ENCODE assay signal across 12 mouse cellular contexts in genomic region chr9:62817828-62818614, GRCm38 (mm10). TPM values are rescaled to one million over a fixed set of nuclear protein-coding genes. Genes with fewer than 3 reads are reported as not detected.
DNase-seq lines count a peak whose midpoint lies in the region; ATAC-seq and TF ChIP-seq lines count a peak whose summit lies in the region.
"Had no signal": no experiment of that assay in that cellular context is flagged by ENCODE, and none has a peak within 500 bp of the region (broad histone marks: within the 10 kb centered on the region; RNA-seq: fewer than 3 reads in every experiment).

No protein-coding gene starts in this region.

- no peaks in the 10 kb centered on the region for H3K27me3 ChIP-seq in limb, embryonic 14.5 days (ENCODE audit: control insufficient read depth, insufficient read depth, low read length)
- no peaks in the 10 kb centered on the region for H3K27me3 ChIP-seq in midbrain, embryonic 10.5 days (ENCODE audit: low read depth, poor library complexity, severe bottlenecking)
- H3K27me3 ChIP-seq: lung, embryonic 15.5 days; neural tube, embryonic 13.5 days had no signal

- no peak for TF ChIP-seq POLR2A in limb, embryonic 14.5 days (IDR thresholded peaks at IDR 0.05; ENCODE audit: borderline replicate concordance, extremely low read depth, insufficient read depth, insufficient read length)

- no peak for ATAC-seq in limb, embryonic 14.5 days (ENCODE audit: low FRiP score, low read depth)
- no peak for ATAC-seq in activated CD4-positive, CD25-positive, alpha-beta regulatory T cell, adult 4 months

- H3K4me2 ChIP-seq in limb, embryonic 14.5 days (replicated peaks; ENCODE audit: low read depth, low read length, severe bottlenecking): no peak overlapping the region
- H3K4me2 ChIP-seq: lung, embryonic 15.5 days; neural tube, embryonic 13.5 days had no signal

- H3K9ac ChIP-seq in limb, embryonic 14.5 days (ENCODE audit: low read depth, low read length, severe bottlenecking): no peak overlapping the region
- H3K9ac ChIP-seq: lung, embryonic 15.5 days; neural tube, embryonic 13.5 days had no signal

- no peak overlapping the region; the same call in none of the 2 replicates for H3K27ac ChIP-seq in limb, embryonic 14.5 days (replicated peaks; ENCODE audit: low read depth, low read length)
- no peak overlapping the region for H3K27ac ChIP-seq in midbrain, embryonic 10.5 days (replicated peaks)
- H3K27ac ChIP-seq: lung, embryonic 15.5 days had no signal

- 80% methylated on average over 4 of the region's 4 CpGs for WGBS in limb, embryonic 14.5 days
- WGBS in midbrain, embryonic 10.5 days: 81% methylated on average over 4 of the region's 4 CpGs

- no peaks in the 10 kb centered on the region for H3K36me3 ChIP-seq in limb, embryonic 14.5 days (ENCODE audit: control insufficient read depth, insufficient read depth, low read length)
- no peaks in the 10 kb centered on the region for H3K36me3 ChIP-seq in midbrain, embryonic 10.5 days
- H3K36me3 ChIP-seq: lung, embryonic 15.5 days; neural tube, embryonic 13.5 days had no signal

- no peaks in the 10 kb centered on the region for H3K9me3 ChIP-seq in limb, embryonic 14.5 days (ENCODE audit: control insufficient read depth, low read length)
- H3K9me3 ChIP-seq in midbrain, embryonic 10.5 days (replicated peaks): no peaks in the 10 kb centered on the region
- H3K9me3 ChIP-seq: lung, embryonic 15.5 days; neural tube, embryonic 13.5 days had no signal

- no peaks in the 10 kb centered on the region for H3K4me1 ChIP-seq in limb, embryonic 14.5 days (ENCODE audit: control insufficient read depth, insufficient read depth, low read length)
- peaks cover 3% of the 10 kb centered on the region for H3K4me1 ChIP-seq in midbrain, embryonic 10.5 days
- H3K4me1 ChIP-seq: lung, embryonic 15.5 days had no signal

- no peak overlapping the region for H3K4me3 ChIP-seq in limb, embryonic 14.5 days (replicated peaks; ENCODE audit: low read length)
- no peak overlapping the region for H3K4me3 ChIP-seq in midbrain, embryonic 10.5 days
- H3K4me3 ChIP-seq: heart, adult 2 months; lung, embryonic 15.5 days; neural tube, embryonic 13.5 days had no signal

- peak; percentile 88 for DNase-seq in heart, adult 11 months
- DNase-seq in heart, adult 8-10 months (ENCODE audit: low spot score): no peak
- DNase-seq in urinary bladder, adult 18-20 months (ENCODE audit: low spot score in 2 of 2): peak; percentile 46 to 77
- no peak for DNase-seq in urinary bladder, postnatal 10 days (ENCODE audit: low spot score)
- peak; percentile 31 for DNase-seq in limb, embryonic 14.5 days (ENCODE audit: low spot score)
- peak; percentile 66 for DNase-seq in urinary bladder, postnatal 36 days (ENCODE audit: low spot score in 2 of 2)
- DNase-seq in midbrain, embryonic 10.5 days (ENCODE audit: low spot score): no peak
- DNase-seq: adrenal gland, postnatal 25 days had no signal

RNA-seq across cellular contexts. Expression of gene Fem1b, which starts 6.3 kb away (rescaled TPM):
- 10 to 100 TPM; 13.7 to 14.5 (median 14.1) TPM for total RNA-seq in heart, adult 8-10 months (2022)
- polyA plus RNA-seq in limb, embryonic 14.5 days (2012; rRNA removed): 20.7 and 21.2 TPM in 2 replicates
- polyA plus RNA-seq in limb, embryonic 14.5 days (2014; fragmentation: Nextera tagmentation; extraction: Ambion mirVana): 31.4 and 31.6 TPM in 2 replicates
- 34.5 and 41.0 TPM in 2 replicates for polyA plus RNA-seq in midbrain, embryonic 10.5 days (2016; fragmentation: Nextera tagmentation; extraction: Ambion mirVana)
- 1 to 10 TPM; 3.6 TPM for polyA plus RNA-seq in activated CD4-positive, CD25-positive, alpha-beta regulatory T cell, adult 4 months (2017; shearing (Covaris generic))

RNA-seq across cellular contexts. Expression of gene Cln6, which starts 20.6 kb away (rescaled TPM):
- total RNA-seq in heart, adult 8-10 months (2022): 10 to 100 TPM; 23.9 to 28.4 (median 26.4) TPM
- 57.5 and 74.5 TPM in 2 replicates for polyA plus RNA-seq in limb, embryonic 14.5 days (2012; rRNA removed)
- polyA plus RNA-seq in limb, embryonic 14.5 days (2014; fragmentation: Nextera tagmentation; extraction: Ambion mirVana): 24.4 and 25.6 TPM in 2 replicates
- 10.2 and 13.3 TPM in 2 replicates for polyA plus RNA-seq in midbrain, embryonic 10.5 days (2016; fragmentation: Nextera tagmentation; extraction: Ambion mirVana)
- 10 to 100 TPM in 1 of 2 experiments, 1 to 10 TPM in 1; 7.8 to 10.3 TPM for polyA plus RNA-seq in activated CD4-positive, CD25-positive, alpha-beta regulatory T cell, adult 4 months (2017; shearing (Covaris generic))

RNA-seq across cellular contexts. Expression of gene Calml4, which starts 39.9 kb away (rescaled TPM):
- 1 to 10 TPM in 3 of 4 experiments, under 1 TPM in 1; 0.44 to 2.5 (median 1.5) TPM for total RNA-seq in heart, adult 8-10 months (2022)
- 10.2 and 14.3 TPM in 2 replicates for polyA plus RNA-seq in limb, embryonic 14.5 days (2012; rRNA removed)
- 15.3 and 18.7 TPM in 2 replicates for polyA plus RNA-seq in limb, embryonic 14.5 days (2014; fragmentation: Nextera tagmentation; extraction: Ambion mirVana)
- polyA plus RNA-seq in midbrain, embryonic 10.5 days (2016; fragmentation: Nextera tagmentation; extraction: Ambion mirVana): 0.36 and 0.60 TPM in 2 replicates
- not detected for polyA plus RNA-seq in activated CD4-positive, CD25-positive, alpha-beta regulatory T cell, adult 4 months (2017; shearing (Covaris generic))

Comparison
In these comparisons a context has a peak if more than half of its experiments do, and no peak if none do; other contexts are left out.
1. DNase-seq: peak in heart, adult 11 months (single experiment), urinary bladder, adult 18-20 months (2 of 2), limb, embryonic 14.5 days (single experiment) and urinary bladder, postnatal 36 days (2 of 2); none in heart, adult 8-10 months (single experiment), urinary bladder, postnatal 10 days (single experiment) and midbrain, embryonic 10.5 days (single experiment).